Mouse (Mus musculus) heart, embryonic 10.5 days (tissue): ENCODE measurements around the gene Dbn1. TPM values are rescaled to one million over a fixed set of nuclear protein-coding genes. Genes with fewer than 3 reads are reported as not detected.

Experiments used
- DNase-seq: peaks from one replicate; pipeline ENCODE4 v3.0.0-alpha.2; 2017; ENCODE audit warnings: low spot score
- H3K27ac ChIP-seq: fragments of 300-500 bp; sonication (generic); 2 replicates; pipeline ENCODE4 v1.5.1; 2016; ENCODE audit warnings: mild to moderate bottlenecking
- H3K27me3 ChIP-seq: fragments of 300-500 bp; sonication (generic); 2 replicates; pipeline ENCODE4 v1.6.1; 2016; ENCODE audit warnings: mild to moderate bottlenecking; ENCODE audit not compliant: poor library complexity, insufficient read depth, severe bottlenecking
- H3K36me3 ChIP-seq: fragments of 300-500 bp; sonication (generic); 2 replicates; pipeline ENCODE4 v1.6.1; 2016; ENCODE audit warnings: mild to moderate bottlenecking, moderate library complexity
- H3K4me1 ChIP-seq: fragments of 300-500 bp; sonication (generic); 2 replicates; pipeline ENCODE4 v1.6.1; 2016; ENCODE audit warnings: mild to moderate bottlenecking
- H3K4me3 ChIP-seq: fragments of 300-500 bp; sonication (generic); 2 replicates; pipeline ENCODE4 v1.5.1; 2016; ENCODE audit warnings: mild to moderate bottlenecking, moderate library complexity
- H3K9me3 ChIP-seq: fragments of 300-500 bp; sonication (generic); 2 replicates; pipeline ENCODE4 v1.6.1; 2016; ENCODE audit warnings: mild to moderate bottlenecking, moderate library complexity
- WGBS: fragments of 180-500 bp; shearing (Covaris S2); methylation state at CpG from one replicate; pipeline ENCODE4 v1.1.7; 2016; 5-methylcytosine and 5-hydroxymethylcytosine counted together
- polyA plus RNA-seq: library from polyadenylated mRNA; unstranded; fragments of >200 nt; fragmentation: Nextera tagmentation; extraction: Ambion mirVana; gene quantifications from 2 replicates; pipeline ENCODE4 v1.2.1, GENCODE M21; 2016

Dbn1 gene
- polyA plus RNA-seq, 1 experiment from 2014 or later: 166 TPM

DNA sequence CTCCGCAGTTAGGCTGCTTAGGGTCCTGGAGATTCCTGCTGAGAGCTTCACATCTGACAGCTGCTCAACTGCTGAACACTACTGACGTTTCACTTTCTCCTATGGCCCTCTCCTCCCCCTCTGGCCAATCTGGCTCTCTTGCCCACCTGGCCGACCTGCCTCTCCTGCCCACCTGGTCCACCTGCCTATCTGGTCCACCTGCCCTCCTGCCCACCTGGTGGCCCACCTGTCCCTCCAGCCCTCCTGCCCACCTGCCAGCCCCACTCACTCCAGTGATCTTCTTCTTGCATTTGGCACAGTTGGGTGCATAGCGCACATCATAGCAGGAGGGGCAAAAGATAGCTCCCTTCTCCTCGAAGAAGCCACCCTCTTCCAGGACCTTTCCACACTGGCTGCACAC lies 16.5 kb upstream of the Dbn1 start:
- H3K27ac ChIP-seq: no peak overlapping the region
- H3K27me3 ChIP-seq: peaks cover 11% of the 10 kb centered on the region
- H3K4me3 ChIP-seq: no peak overlapping the region
- H3K4me1 ChIP-seq: peaks cover 32% of the 10 kb centered on the region
- peaks cover 98% of the 10 kb centered on the region for H3K36me3 ChIP-seq
- no peak for DNase-seq
- 82% methylated on average over 5 of the region's 5 CpGs for WGBS
- no peaks in the 10 kb centered on the region for H3K9me3 ChIP-seq

DNA sequence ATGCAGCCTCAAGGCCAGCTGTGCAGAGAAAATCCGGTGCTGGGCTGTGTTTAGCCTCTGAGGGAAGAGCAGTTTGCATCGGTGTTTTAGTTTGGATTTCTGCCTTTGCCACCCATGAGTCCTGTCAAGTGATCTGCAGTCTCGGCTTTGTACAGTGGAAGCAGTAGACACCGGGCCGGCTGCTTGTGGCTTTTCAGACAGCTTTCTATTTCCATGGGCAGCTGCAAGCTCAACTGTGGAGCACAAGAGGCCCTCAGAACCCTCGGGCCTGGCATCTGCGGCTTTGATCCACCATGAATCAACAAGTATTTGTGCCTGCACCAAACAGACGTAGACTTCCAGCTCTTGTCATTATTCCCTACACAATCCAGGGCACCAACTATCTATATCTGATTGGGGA lies 14.5 kb upstream of the Dbn1 start:
- peaks cover 17% of the 10 kb centered on the region for H3K4me1 ChIP-seq
- H3K4me3 ChIP-seq: no peak overlapping the region
- H3K27ac ChIP-seq: no peak overlapping the region
- 89% methylated on average over 8 of the region's 8 CpGs for WGBS
- no peaks in the 10 kb centered on the region for H3K9me3 ChIP-seq
- peaks cover 96% of the 10 kb centered on the region for H3K36me3 ChIP-seq
- H3K27me3 ChIP-seq: peaks cover 28% of the 10 kb centered on the region
- DNase-seq: no peak

DNA sequence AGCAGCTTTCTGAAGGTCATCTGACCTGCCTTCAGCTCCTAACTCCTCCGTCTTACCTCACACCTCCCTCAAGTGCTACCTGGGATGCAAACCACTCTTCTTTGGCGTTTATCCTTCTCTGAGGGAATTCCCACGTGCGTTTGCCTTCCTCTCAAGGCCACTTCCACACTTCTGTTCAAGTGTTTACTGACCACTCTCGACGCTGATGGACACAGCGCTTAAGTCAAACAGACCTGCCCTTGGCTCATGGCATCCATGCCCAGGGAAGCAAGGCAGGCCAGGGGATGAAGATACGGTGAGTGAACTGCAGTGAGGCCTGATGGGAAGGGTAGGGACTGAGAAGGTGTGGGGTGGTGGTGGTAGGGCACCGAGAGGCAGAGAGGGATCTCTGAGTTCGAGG lies 12.7 kb upstream of the Dbn1 start:
- no peak overlapping the region for H3K4me3 ChIP-seq
- peaks cover 30% of the 10 kb centered on the region for H3K27me3 ChIP-seq
- peaks cover 23% of the 10 kb centered on the region for H3K4me1 ChIP-seq
- peaks cover 83% of the 10 kb centered on the region for H3K36me3 ChIP-seq
- DNase-seq: no peak
- 73% methylated on average over 10 of the region's 10 CpGs for WGBS
- H3K9me3 ChIP-seq: no peaks in the 10 kb centered on the region
- no peak overlapping the region for H3K27ac ChIP-seq

- H3K9me3 ChIP-seq: no peaks in the 10 kb centered on the region
- no peak overlapping the region for H3K4me3 ChIP-seq
- peaks cover 34% of the 10 kb centered on the region for H3K27me3 ChIP-seq
- H3K27ac ChIP-seq: no peak overlapping the region
- peaks cover 66% of the 10 kb centered on the region for H3K36me3 ChIP-seq
- peaks cover 34% of the 10 kb centered on the region for H3K4me1 ChIP-seq
- WGBS: 74% methylated on average over 11 of the region's 11 CpGs
- no peak for DNase-seq
These were observed 11.0 kb upstream of the Dbn1 start for GRCm38 (mm10) chr13:55498906-55499305.

DNA sequence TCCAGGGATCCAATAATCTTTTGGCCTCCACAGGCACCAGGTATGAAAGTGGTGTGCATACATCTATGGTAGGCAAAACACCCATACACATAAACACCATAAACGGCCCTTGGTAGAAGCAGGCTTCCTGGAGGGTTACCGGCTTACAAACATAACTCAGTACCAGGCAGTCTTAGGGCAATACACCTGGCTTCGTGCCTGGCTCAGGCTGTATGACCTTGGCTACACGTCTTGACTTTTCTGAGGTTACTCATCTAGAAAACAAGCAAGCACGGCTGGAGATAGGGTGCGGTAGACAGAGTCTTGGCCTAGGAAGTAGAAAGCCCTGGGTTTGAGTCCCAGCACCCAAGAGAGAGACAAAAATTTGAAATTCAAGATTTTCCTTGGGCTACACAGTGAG lies 8.8 kb upstream of the Dbn1 start:
- Histone ChIP-seq H3K4me3 (no peak overlapping the region), H3K27ac (no peak overlapping the region), H3K36me3 (peaks cover 44% of the 10 kb centered on the region), H3K9me3 (no peaks in the 10 kb centered on the region), H3K27me3 (peaks cover 56% of the 10 kb centered on the region), H3K4me1 (peaks cover 39% of the 10 kb centered on the region)
- no peak for DNase-seq
- WGBS: 84% methylated on average over 6 of the region's 6 CpGs

GRCm38 (mm10) chr13:55495702-55496101 lies 7.8 kb upstream of the Dbn1 start:
- H3K27me3 ChIP-seq: peaks cover 66% of the 10 kb centered on the region
- H3K9me3 ChIP-seq: no peaks in the 10 kb centered on the region
- H3K4me3 ChIP-seq: no peak overlapping the region
- 30% methylated on average over 4 of the region's 4 CpGs for WGBS
- H3K36me3 ChIP-seq: peaks cover 36% of the 10 kb centered on the region
- no peak for DNase-seq
- H3K27ac ChIP-seq: no peak overlapping the region
- peaks cover 39% of the 10 kb centered on the region for H3K4me1 ChIP-seq

DNA sequence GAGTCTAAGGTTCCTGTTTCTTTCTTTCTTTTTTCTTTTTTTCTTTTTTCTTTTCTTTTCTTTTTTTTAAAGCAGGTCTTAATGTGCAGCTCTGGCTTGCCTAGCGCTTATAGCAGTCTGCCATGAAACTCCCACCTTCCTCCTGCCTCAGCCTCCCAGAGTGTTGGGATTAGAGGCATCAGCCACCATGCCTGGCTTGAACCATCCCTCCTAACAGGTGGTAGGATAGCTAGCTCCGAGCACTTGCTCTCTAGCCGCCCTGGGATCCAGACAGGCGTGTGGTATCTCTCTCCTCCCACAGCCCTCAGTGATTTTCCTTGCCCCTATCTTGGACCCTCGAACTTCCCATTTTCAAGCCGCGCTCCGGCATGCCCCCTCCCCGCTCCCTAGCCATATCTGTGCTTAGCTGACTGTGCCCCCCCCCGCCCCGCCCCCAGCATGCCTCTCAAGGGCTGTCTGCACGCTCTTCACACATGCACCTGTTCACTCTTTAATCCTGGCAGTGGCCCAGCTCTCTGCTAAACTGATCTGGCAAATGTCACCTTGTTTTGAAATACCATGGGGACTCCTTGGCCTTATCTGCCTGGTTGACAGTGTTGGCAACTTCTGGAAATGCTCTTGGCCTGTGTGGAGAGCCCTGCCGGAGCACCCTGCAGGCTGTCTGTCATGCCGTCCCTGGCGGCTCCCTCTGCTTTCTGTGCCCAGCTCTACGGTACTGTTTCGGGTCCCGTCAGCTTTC lies 7.1 kb upstream of the Dbn1 start:
- peaks cover 29% of the 10 kb centered on the region for H3K36me3 ChIP-seq
- 6% methylated on average over 18 of the region's 18 CpGs for WGBS
- peaks cover 34% of the 10 kb centered on the region for H3K4me1 ChIP-seq
- no peaks in the 10 kb centered on the region for H3K9me3 ChIP-seq
- H3K4me3 ChIP-seq: peak overlapping the region; percentile 18; the same call in 1 of the 2 replicates
- H3K27me3 ChIP-seq: peaks cover 62% of the 10 kb centered on the region
- peak; percentile 91 for DNase-seq
- peak overlapping the region; percentile 47; the same call in 1 of the 2 replicates for H3K27ac ChIP-seq

- 6% methylated on average over 2 of the region's 2 CpGs for WGBS
- H3K36me3 ChIP-seq: peaks cover 23% of the 10 kb centered on the region
- DNase-seq: no peak
- H3K27ac ChIP-seq: peak overlapping the region; percentile 17; the same call in 1 of the 2 replicates
- no peak overlapping the region for H3K4me3 ChIP-seq
- H3K4me1 ChIP-seq: peaks cover 34% of the 10 kb centered on the region
- H3K27me3 ChIP-seq: peaks cover 66% of the 10 kb centered on the region
- no peaks in the 10 kb centered on the region for H3K9me3 ChIP-seq
These were observed 6.3 kb upstream of the Dbn1 start for GRCm38 (mm10) chr13:55494257-55494656.

- no peaks in the 10 kb centered on the region for H3K9me3 ChIP-seq
- H3K4me1 ChIP-seq: peaks cover 57% of the 10 kb centered on the region
- 2% methylated on average over 26 of the region's 29 CpGs for WGBS
- peaks cover 90% of the 10 kb centered on the region for H3K27me3 ChIP-seq
- peaks cover 13% of the 10 kb centered on the region for H3K36me3 ChIP-seq
- H3K4me3 ChIP-seq: peak overlapping the region; percentile 95
- H3K27ac ChIP-seq: peak overlapping the region; percentile 96
- DNase-seq: no peak
These were observed 864 bp downstream of the Dbn1 start for GRCm38 (mm10) chr13:55486916-55487577.

DNA sequence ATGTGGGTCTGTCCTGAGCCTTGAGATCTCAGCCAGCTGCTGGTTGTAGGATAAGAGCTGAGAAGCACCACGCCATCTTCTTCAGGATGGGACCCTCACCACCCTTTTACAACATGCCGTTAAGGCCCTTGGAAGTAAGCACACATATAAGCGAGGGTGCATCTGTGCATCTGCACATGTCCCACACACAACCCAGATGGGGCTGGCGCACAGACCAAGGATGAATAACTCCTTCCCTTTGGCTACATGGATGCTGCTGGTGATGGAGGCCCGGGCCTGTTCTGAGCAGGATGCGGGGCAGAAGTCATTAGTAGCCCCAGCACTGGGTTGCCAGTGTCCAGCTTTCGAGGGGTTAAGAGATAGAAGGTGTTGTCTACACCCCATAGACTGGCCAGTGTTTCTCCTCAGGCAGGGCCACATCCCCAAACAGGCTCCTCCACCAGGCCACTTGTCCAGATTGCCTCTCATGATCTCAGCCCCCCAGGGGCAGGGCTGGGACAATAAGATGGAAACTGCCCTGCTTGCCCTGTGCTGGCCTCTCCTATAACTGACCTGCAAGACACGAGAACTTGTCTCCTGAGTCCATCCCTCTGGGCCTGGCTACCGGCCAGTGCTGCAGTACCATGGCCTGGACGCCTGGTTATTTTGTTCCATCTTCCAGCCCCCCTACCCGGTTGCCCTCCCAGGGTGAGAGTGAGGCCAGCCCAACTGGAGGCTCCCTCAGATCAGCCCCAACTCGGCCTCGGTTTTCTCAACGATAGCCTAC lies 1.7 kb downstream of the Dbn1 start:
- no peak for DNase-seq
- Histone ChIP-seq H3K36me3 (peaks cover 22% of the 10 kb centered on the region), H3K27me3 (peaks cover 90% of the 10 kb centered on the region), H3K4me3 (peak overlapping the region; percentile 95), H3K4me1 (peaks cover 57% of the 10 kb centered on the region), H3K9me3 (no peaks in the 10 kb centered on the region), H3K27ac (peak overlapping the region; percentile 96)
- 45% methylated on average over 14 of the region's 14 CpGs for WGBS

DNA sequence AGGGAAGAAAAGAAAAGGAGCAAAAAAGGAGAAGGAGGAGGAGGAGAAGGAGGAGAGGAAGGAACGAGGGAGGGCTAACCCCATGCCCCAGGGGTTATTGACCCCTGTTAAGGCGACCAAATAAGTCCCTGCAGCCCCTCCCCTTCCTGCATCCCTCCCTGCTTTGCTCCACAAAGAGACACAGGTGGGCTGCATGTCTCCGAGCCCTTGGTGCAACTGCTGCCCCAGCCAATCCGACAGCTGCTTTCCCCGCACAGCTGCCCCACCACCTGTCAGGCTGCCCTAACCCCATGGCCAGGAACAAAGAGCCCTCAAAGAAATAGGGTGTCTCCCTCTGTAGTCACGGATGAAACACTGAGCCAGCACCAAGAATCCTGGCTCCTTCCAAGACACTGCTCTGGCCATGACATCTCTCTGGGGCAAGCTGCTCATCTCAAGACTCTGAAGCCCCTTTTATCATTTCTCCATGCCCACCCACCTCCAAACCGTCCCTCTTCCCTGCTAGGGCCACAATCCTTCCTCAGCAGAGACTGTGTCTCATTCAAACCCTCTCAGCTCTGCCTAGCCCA lies 3.3 kb downstream of the Dbn1 start:
- peaks cover 57% of the 10 kb centered on the region for H3K4me1 ChIP-seq
- H3K9me3 ChIP-seq: no peaks in the 10 kb centered on the region
- 0 out of 2 replicates have a peak overlapping the region, but pooled peaks have one; percentile 3 for H3K4me3 ChIP-seq
- no peak overlapping the region for H3K27ac ChIP-seq
- 53% methylated on average over 7 of the region's 7 CpGs for WGBS
- peaks cover 38% of the 10 kb centered on the region for H3K36me3 ChIP-seq
- DNase-seq: no peak
- peaks cover 82% of the 10 kb centered on the region for H3K27me3 ChIP-seq

DNA sequence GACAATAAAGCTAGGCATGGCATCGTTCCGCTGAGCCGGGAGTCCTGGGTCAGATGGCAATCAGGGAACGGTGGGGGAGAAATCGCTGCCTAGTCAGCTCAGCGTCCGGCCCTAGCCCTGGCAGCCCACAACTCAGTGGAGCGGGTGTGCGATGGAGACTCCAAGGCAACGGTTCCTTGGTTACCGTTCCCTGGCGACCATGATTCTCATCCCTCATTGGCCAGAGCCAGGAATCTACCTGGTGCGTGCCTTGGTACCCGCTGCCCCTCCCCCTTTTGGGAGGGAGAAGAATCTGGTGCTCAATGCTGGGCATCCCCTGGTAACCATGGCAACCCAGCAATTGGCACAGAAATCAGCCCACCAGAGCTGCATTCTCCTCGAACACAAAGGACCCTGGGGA lies 4.3 kb downstream of the Dbn1 start:
- H3K27me3 ChIP-seq: peaks cover 72% of the 10 kb centered on the region
- no peak overlapping the region for H3K27ac ChIP-seq
- no peak overlapping the region for H3K4me3 ChIP-seq

More for the DNA sequence above, 4.3 kb downstream of the Dbn1 start:
- Histone ChIP-seq H3K36me3 (peaks cover 48% of the 10 kb centered on the region), H3K4me1 (peaks cover 60% of the 10 kb centered on the region), H3K9me3 (no peaks in the 10 kb centered on the region)
- WGBS: 55% methylated on average over 15 of the region's 15 CpGs
- no peak for DNase-seq
